Mouse (Mus musculus) CD8-positive naive resting alpha-beta T cell, adult 2 months (primary cell): ENCODE data around the gene Drg2.

Experiments
- DNase-seq, 2 experiments: peaks; one replicate each; pipeline ENCODE4 v3.0.0; 2022; ENCODE audit warnings: low read depth in 2 of 2, low spot score in 2 of 2

The Drg2 gene

GRCm38 (mm10) chr11:60469039-60469438 lies 14.6 kb downstream of the Drg2 start, which contains the start of gene Myo15:
Gene Myo15 (plus strand): TSS chr11:60469339.
- no peak for DNase-seq

GRCm38 (mm10) chr11:60470743-60471142 lies 16.4 kb downstream of the Drg2 start:
- no peak for DNase-seq

GRCm38 (mm10) chr11:60474534-60474933 lies 20.1 kb downstream of the Drg2 start:
- DNase-seq = no peak

DNA sequence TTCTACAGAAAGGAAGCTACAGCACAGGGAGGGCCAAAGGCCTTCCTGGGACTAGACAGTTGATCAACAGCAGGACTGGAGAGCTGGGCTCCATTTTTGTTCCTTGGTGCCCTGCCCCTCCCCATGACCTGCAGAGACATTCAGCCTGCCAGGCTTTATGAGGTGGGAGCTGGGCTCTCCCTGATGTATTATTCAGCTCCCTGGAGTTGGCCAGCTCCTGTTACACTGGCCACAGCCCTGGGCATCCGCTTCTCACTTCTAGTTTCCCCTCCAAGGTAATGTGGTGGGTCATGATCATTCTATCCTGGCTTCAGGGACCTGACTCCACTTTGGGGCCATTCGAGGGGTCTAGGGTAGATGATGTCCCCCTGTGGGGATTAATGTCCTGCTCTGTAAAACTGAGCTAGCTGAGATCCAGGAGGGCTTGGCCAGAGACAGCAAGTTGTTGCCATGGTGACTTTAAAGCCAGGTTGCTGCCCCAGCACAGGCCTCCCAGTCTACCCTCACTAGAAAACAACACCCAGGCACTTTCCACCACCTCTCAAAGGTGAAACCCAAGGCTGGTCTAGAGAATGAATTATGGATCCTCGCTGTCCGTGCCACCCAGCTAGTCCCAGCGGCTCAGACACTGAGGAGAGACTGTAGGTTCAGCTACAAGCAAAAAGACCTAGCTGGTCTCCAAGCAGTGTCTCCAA lies 21.4 kb downstream of the Drg2 start:
- no peak for DNase-seq

DNA sequence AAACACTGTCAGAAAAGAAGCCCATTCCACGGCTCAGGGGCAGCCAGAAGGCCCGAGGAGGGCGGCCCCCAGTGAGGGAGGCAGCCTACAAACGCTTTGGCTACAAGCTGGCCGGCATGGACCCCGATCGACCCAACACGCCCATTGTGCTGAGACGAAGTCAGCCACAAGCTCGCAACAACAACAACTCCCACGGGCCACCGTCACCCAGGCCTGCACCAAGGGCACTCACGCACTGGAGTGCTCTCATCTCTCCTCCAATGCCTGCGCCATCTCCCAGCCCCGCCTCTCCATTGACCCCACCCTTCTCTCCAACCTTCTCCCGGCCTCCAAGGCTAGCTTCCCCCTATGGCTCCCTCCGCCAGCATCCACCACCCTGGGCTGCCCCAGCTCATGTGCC lies 23.7 kb downstream of the Drg2 start:
- no peak for DNase-seq

DNA sequence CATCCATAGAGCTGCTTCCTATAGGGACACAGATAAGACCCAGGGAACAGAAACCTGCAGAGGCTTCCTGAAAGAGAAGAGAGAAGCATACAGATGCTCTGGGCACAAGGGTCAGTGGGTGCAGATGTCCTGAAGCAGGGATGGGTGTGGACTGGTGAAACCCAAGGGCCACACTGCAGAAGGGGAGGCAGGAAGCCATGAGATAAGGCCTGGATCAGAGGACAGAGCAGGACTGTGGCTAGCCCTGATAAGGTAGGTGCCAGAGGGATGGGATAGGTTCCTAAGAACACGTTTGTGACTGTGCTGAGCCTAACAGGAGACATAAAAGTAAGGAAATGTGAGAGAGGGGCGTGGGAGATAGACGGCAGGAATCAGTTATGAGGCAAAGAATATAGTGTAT lies 31.9 kb downstream of the Drg2 start:
- no peak for DNase-seq

DNA sequence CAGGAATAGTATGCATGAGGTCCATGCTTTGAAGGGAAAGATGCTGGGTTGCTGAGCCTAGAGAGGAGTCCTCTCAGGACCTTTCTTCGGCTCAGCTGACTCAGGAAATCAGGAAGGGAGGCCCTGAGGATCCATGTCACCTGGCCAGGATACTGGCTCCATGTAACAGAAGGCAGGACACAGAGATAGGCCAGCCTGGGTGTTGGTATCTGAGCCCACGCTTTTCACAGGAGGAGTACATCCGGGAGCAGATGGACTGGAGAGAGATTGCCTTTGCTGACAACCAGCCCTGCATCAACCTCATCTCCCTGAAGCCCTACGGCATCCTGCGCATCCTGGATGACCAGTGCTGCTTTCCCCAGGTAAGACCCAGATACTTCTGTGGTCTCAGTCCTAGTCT lies 38.3 kb downstream of the Drg2 start:
- no peak for DNase-seq

DNA sequence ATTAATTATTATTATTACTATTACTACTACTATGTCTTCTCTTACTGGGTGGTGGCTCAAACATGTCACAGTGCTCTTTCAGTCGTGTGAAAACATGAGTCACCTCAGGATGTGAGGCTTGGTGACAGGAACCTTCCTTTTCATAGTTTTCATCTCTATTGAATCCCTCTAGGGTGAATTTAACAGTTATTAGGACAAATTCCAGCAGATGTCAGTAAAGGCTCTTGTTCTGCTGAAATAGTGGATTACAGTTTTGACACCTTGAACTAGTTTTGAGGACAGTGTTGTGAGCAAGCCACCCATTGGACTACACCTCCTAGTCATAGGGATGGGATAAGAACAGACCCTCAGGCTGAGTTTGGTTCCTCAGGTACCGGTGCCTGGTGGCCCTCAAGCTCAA lies 41.3 kb downstream of the Drg2 start:
- no peak for DNase-seq

DNA sequence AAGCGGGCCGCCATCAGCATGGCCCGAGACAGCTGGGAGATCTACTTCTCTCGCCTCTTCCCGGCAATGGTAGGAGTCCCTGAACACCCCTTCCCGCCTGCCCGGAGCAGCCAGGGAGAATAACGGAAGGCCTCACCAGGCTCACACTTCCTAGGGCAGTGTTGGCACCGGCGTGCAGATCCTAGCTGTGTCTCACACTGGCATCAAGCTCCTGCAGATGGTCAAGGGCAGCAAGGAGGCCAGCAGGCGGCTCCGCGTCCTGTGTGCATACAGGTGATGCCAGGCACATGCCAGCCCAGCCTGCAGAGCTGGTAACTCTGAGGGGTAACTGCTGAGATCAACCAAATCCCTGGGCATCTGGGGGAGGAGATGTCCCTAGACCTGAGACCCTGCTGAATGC lies 52.9 kb downstream of the Drg2 start:
- DNase-seq = no peak

- no peak for DNase-seq
Measured at GRCm38 (mm10) chr11:60508950-60509349, 54.6 kb downstream of the Drg2 start.

GRCm38 (mm10) chr11:60509500-60509899 lies 55.1 kb downstream of the Drg2 start:
- DNase-seq = no peak

GRCm38 (mm10) chr11:60511893-60512292 lies 57.5 kb downstream of the Drg2 start:
- no peak for DNase-seq

- no peak for DNase-seq
Measured at GRCm38 (mm10) chr11:60512520-60512919, 58.1 kb downstream of the Drg2 start.

GRCm38 (mm10) chr11:60514941-60515340 lies 60.5 kb downstream of the Drg2 start:
- no peak for DNase-seq

DNA sequence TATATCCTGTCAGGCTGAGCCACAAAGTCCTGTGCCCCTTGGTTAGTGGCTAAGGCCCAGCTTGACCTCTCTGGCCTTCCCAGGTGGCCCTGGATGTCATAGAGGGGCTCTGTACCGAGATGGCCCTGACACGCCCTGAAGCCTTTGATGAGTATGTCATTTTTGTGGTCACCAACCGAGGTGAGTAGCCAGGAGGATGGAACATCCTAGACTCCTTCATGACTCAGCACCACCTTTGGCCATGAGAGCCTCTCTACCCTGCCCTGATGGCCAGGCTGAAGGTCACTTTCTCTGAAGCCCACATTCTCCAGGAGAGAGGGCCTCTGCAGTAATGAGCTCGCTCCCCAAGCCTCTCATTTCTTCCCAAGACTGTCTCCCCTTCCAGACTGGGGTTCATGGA lies 63.9 kb downstream of the Drg2 start:
- no peak for DNase-seq
